Mouse (Mus musculus) cortical plate, adult 2 months (tissue): ENCODE data around the gene Alyref.

Experiments
- CTCF ChIP-seq: fragments of 200-500 bp; IDR thresholded peaks from 2 replicates; pipeline ENCODE4 v1.5.1; 2011; ENCODE audit warnings: mild to moderate bottlenecking, control low read depth, low read length; ENCODE audit not compliant: insufficient read depth; ENCODE audit errors: extremely low read depth
- POLR2A ChIP-seq: fragments of 200-500 bp; IDR thresholded peaks from 2 replicates; pipeline ENCODE4 v1.6.1; 2011; ENCODE audit warnings: mild to moderate bottlenecking, low read length, control low read depth; ENCODE audit not compliant: insufficient read depth; ENCODE audit errors: extremely low read depth

DNA sequence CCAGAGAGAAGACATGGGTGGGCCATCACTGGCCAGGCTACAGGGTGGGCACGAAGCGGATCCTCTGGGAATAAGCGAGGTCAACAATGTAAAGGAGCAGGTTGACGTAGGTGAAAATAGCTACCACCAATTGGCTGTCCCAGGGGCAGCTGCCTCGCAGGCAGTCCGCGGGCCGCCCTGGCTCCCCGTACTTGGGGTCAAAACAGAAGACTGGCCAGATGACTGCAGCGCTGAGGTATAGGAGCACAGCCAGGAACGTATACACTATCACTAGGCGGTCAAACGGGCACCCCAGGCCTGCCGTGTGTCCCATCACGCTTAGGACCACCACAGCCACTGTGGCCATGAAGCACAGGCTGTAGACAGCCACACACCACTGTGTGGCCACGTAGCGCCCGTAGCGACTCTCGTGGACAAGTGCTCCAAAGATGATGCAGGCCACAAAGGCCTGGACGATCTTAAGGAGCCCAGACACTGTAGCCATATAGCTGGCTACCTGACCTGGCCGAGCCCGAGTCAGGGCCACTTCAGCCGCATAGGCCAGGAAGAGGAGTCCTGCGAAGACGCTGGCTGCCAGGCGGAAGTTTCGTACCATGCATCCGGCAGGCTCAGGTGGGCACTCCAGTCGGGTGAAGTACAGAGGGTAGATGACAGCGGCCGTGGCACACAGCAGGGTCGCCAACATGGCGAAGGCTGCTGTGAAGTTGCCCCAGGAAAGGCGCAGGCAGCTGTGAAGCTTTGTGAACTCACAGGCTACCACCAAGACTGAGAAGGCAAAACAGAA, 49.1 kb upstream of the Alyref start:
- TF ChIP-seq CTCF (no peak), POLR2A (no peak)
